Mouse (Mus musculus) hindbrain, postnatal 0 days (tissue): ENCODE data around the gene Pcolce. TPM values are rescaled to one million over a fixed set of nuclear protein-coding genes. Genes with fewer than 3 reads are reported as not detected.
"Not testable (repeated sequence)": the region's sequence is repeated elsewhere in the genome, so short reads cannot be mapped to it uniquely, and the experiment has no call there.

ENCODE experiments used
- ATAC-seq: fragments of 200-750 bp; cut with Nextera tagmentation; 2 replicates; pipeline ENCODE4 v1.8.0; 2017; ENCODE audit warnings: mild to moderate bottlenecking, moderate TSS enrichment, moderate library complexity
- DNase-seq: peaks from one replicate; pipeline ENCODE4 v3.0.0-alpha.2; 2015; ENCODE audit warnings: low spot score
- H3K27ac ChIP-seq: fragments of 300-500 bp; sonication (generic); 2 replicates; pipeline ENCODE4 v1.5.1; 2014; ENCODE audit warnings: mild to moderate bottlenecking
- H3K27me3 ChIP-seq: fragments of 300-500 bp; sonication (generic); 2 replicates; pipeline ENCODE4 v1.6.1; 2014; ENCODE audit warnings: low read length, mixed read lengths; ENCODE audit not compliant: insufficient read depth
- H3K36me3 ChIP-seq: fragments of 300-500 bp; sonication (generic); 2 replicates; pipeline ENCODE4 v1.6.1; 2014; ENCODE audit warnings: low read length, mixed read lengths; ENCODE audit not compliant: insufficient read depth
- H3K4me1 ChIP-seq: fragments of 300-500 bp; sonication (generic); 2 replicates; pipeline ENCODE4 v1.6.1; 2014; ENCODE audit warnings: antibody characterized with exemption, low read length, mixed read lengths; ENCODE audit not compliant: insufficient read depth
- H3K4me2 ChIP-seq: fragments of 300-500 bp; sonication (generic); 2 replicates; pipeline ENCODE4 v1.6.1; 2014; ENCODE audit warnings: low read depth, mild to moderate bottlenecking, low read length, moderate library complexity, mixed read lengths
- H3K4me3 ChIP-seq: fragments of 300-500 bp; sonication (generic); 2 replicates; pipeline ENCODE4 v1.5.1; 2014; ENCODE audit warnings: low read length
- H3K9ac ChIP-seq: fragments of 300-500 bp; sonication (generic); replicated peaks from 2 replicates; pipeline ENCODE4 v1.6.1; 2014; ENCODE audit warnings: mild to moderate bottlenecking, low read length, moderate library complexity, mixed read lengths
- H3K9me3 ChIP-seq: fragments of 300-500 bp; sonication (generic); 2 replicates; pipeline ENCODE4 v1.6.1; 2016; ENCODE audit warnings: low read length, mixed read lengths
- CTCF ChIP-seq: IDR thresholded peaks from 2 replicates; pipeline ENCODE4 v1.5.1; 2016; ENCODE audit warnings: antibody characterized with exemption, control low read depth, low read depth
- WGBS: fragments of 180-500 bp; shearing (Covaris S2); extraction: QIAGEN DNeasy Blood & Tissue Kit; methylation state at CpG from one replicate; pipeline ENCODE4 v1.1.7; 2014; 5-methylcytosine and 5-hydroxymethylcytosine counted together
- polyA plus RNA-seq: library from polyadenylated mRNA; unstranded; fragments of >200 nt; fragmentation: Nextera tagmentation; extraction: Ambion mirVana; gene quantifications from 2 replicates; pipeline ENCODE4 v1.2.1, GENCODE M21; 2015
- total RNA-seq: library from RNA; depleted of rRNA; stranded (reverse); fragments of >200 nt; gene quantifications from 2 replicates; pipeline ENCODE4 v1.2.3, GENCODE M21; 2014

Pcolce gene
- total and polyA plus RNA-seq, 2 experiments from 2014 or later = 22.0 to 26.2 TPM

DNA sequence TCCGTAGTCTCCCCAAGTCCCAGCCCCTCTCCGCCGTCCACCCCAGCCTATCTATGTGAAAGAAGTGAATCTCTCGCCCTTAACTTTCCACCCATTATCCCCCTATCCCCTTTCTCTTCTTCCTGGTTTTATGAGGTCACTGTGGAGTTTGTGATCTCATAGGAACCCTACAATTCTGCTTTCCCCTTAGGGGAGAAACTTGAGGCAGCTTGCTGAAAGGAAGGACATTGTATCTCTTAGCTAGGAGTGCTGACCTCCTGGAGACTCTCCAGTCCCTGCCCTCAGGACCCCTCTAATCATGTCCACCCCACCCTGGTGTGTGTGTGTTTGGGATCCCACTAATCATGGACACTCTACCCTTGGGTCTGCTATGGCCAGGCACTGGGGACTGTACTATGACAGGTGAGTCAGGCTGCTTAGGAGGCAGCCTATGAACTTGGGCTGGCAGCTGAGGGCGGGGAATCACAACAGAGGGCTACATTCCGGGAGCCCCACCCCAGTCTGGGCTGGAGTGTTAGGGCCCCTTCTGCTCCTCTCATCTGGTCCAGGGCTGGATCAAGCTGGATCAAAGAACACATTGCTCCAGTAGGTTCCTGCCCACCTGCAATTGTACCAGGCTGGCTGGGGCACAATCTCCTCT, 16.4 kb upstream of the Pcolce start:
- ATAC-seq = no peak
- WGBS = 27% methylated on average over 6 of the region's 6 CpGs
- Histone ChIP-seq H3K27me3 (no peaks in the 10 kb centered on the region), H3K27ac (peak overlapping the region; percentile 54; the same call in 1 of the 2 replicates), H3K9me3 (no peaks in the 10 kb centered on the region), H3K4me2 (peak overlapping the region; percentile 99), H3K36me3 (peaks cover 9% of the 10 kb centered on the region), H3K4me1 (peaks cover 18% of the 10 kb centered on the region), H3K9ac (peak overlapping the region; percentile 90), H3K4me3 (peak overlapping the region; percentile 89)
- no peak for DNase-seq
- no peak for TF ChIP-seq CTCF

DNA sequence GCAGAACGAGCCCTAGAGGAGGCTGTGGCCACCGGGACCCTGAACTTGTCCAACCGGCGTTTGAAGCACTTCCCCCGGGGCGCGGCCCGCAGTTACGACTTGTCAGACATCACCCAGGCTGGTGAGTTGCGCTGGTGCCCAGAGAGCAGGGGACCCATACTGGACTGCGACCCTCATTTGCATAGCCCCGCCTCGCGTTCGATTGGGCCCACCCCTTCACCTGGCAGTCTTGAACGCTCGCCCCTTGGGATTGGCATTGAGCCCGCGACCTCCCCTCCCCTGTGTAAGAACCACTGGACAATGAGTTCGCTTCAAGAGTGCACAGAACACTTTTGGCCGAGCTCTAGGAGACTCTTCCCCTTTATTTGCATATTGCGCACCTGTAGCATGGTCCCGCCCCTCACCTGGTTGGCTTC, 15.7 kb upstream of the Pcolce start:
- Histone ChIP-seq H3K4me3 (peak overlapping the region; percentile 89), H3K4me1 (peaks cover 18% of the 10 kb centered on the region), H3K9ac (peak overlapping the region; percentile 90), H3K36me3 (peaks cover 9% of the 10 kb centered on the region; the same call in 1 of the 2 replicates), H3K4me2 (peak overlapping the region; percentile 99), H3K27me3 (no peaks in the 10 kb centered on the region), H3K9me3 (no peaks in the 10 kb centered on the region), H3K27ac (peak overlapping the region; percentile 90)
- DNase-seq (peak; percentile 57), ATAC-seq (peak; percentile 4; the same call in 1 of the 2 replicates)
- WGBS = under 1% methylated on average over 23 of the region's 23 CpGs
- TF ChIP-seq CTCF = no peak

DNA sequence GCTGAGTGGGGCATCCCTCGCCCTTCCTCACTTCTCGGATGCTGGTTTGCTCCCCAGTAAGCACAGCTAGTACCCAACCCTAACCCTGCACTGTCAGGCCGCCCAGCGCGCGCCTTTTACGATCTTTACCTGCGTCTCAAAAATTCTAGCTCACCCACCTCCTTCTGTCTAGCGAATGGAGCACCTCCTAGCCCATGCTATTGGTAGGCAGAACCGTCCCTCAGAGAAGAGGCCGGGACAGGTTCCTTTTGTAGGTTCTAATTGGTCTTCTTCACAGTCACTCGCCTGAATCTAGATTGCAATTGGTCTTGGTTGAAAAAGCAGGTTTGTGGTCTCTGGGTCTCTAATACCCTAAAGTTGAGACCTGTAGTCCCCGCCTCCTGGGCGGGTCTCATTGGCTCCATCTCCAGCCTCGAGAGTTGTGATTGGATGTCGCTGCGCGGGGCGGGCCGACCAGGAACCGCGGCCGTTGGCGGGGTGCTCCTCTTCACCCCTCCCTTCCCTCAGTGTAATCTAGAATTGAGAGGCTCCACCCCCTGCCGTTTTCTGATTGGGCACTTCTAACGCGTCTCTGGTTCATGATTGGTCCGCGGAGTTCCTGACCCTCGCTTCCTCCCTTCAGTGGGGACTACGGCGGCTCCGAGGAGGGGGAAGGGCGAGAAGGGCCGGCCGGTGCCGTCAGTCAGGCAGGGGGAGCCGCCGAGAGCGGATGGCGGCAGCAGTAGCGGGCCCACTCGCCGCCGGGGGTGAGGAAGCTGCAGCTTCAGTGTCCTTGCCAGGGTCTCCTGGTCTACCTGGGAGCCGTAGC, 15.1 kb upstream of the Pcolce start, which contains the start of the genes Fbxo24, Lrch4 and Gm20605:
Fbxo24 (minus strand) TSS at position 505 of the 808 bp plus-strand sequence.
Lrch4 (plus strand) TSS at position 624 of the 808 bp plus-strand sequence.
Gm20605 (plus strand) TSS at position 678 of the 808 bp plus-strand sequence.
- Histone ChIP-seq H3K27me3 (no peaks in the 10 kb centered on the region), H3K9ac (peak within 1 kb of the TSS; percentile 90), H3K4me1 (peaks cover 18% of the 10 kb centered on the region), H3K4me2 (peak within 1 kb of the TSS; percentile 99), H3K36me3 (peaks cover 3% of the 10 kb centered on the region; the same call in 1 of the 2 replicates), H3K4me3 (peak within 1 kb of the TSS; percentile 89), H3K27ac (peak within 1 kb of the TSS; percentile 90), H3K9me3 (no peaks in the 10 kb centered on the region)
- peak; percentile 99 for ATAC-seq
- under 1% methylated on average over 46 of the region's 46 CpGs for WGBS
- TF ChIP-seq CTCF = no peak; the same call in 1 of the 2 replicates
- peak; percentile 100 for DNase-seq

DNA sequence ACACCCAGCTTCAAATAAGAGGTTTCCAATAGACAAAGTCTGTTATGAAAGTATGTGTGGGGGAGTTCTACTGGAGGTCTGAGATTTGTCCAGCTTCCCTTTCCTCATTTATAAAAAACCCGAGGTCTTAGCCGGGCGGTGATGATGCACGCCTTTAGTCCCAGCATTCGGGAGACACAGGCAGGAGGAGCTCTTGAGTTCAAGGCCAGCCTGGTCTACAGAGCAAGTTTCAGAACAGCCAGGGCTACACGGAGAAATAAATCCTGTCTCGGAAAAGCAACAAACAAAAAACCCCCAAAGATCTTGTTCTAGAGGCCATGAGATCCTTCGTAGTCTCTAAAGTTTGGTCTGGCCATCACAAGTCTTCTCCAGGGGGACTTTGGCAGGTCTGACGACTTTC, 14.4 kb upstream of the Pcolce start:
- peak overlapping the region; percentile 88 for H3K27ac ChIP-seq
- no peak for ATAC-seq
- peak overlapping the region; percentile 64 for H3K9ac ChIP-seq
- no peaks in the 10 kb centered on the region for H3K36me3 ChIP-seq
- no peaks in the 10 kb centered on the region for H3K9me3 ChIP-seq
- peak overlapping the region; percentile 79 for H3K4me2 ChIP-seq
- H3K4me1 ChIP-seq = peaks cover 18% of the 10 kb centered on the region
- H3K4me3 ChIP-seq = peak overlapping the region; percentile 89
- peak; percentile 12; the same call in 1 of the 2 replicates for TF ChIP-seq CTCF
- H3K27me3 ChIP-seq = no peaks in the 10 kb centered on the region
- 2% methylated on average over 9 of the region's 9 CpGs for WGBS
- DNase-seq = no peak

DNA sequence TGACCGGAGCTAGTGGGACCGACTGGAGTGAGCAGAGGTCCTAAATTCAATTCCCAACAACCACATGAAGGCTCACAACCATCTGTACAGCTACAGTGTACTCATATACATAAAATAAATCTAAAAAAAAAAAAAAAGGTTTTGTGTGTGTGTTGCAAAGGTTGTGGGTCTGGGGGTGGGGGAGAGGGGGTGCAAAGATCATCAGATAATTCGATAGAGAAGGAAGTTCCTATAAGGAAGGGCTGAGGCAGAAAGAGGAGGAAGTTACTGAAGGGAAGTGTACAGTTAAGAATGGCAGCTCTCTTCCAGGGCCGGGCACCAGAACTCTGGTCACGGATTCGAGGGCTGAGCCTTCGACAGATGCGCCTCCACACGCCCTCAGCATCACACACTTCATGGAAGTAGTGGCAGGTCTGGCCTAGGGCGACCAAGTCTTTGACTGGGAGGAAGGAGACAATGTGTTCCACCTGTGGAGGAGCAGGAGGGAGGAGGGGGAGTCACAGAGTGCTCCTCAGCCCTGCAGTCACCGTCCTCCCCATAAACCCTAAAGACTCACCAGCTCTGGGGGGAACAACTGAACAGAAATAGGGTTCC, 10.4 kb upstream of the Pcolce start:
- Histone ChIP-seq H3K9me3 (no peaks in the 10 kb centered on the region), H3K4me3 (no peak overlapping the region), H3K27me3 (no peaks in the 10 kb centered on the region), H3K27ac (no peak overlapping the region), H3K4me1 (no peaks in the 10 kb centered on the region), H3K9ac (no peak overlapping the region), H3K4me2 (no peak overlapping the region), H3K36me3 (no peaks in the 10 kb centered on the region)
- no peak for TF ChIP-seq CTCF
- DNase-seq (no peak), ATAC-seq (no peak)
- WGBS = 91% methylated on average over 11 of the region's 11 CpGs

DNA sequence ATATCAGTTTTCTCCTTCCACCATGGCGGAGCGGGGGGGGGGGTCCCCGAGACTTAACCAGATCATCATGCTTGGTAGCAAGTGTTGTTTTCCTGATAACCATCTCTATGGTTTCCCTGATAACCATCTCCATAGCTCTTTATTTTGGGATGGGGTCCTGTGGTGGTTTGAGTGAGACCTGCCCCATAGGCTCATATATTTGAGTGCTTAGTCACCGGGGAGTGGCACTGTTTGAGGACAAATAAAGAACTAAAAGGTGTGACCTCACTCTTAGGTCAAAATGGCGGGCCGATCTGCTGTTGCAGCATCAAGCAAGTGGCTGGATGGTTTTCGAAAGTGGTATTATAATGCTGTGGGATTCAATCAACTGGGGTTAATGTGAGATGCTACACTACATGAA, 1.8 kb upstream of the Pcolce start:
- no peak for TF ChIP-seq CTCF
- Histone ChIP-seq H3K36me3 (no peaks in the 10 kb centered on the region), H3K9me3 (no peaks in the 10 kb centered on the region), H3K9ac (no peak overlapping the region), H3K4me3 (no peak overlapping the region), H3K27ac (no peak overlapping the region), H3K4me2 (no peak overlapping the region), H3K4me1 (no peaks in the 10 kb centered on the region), H3K27me3 (no peaks in the 10 kb centered on the region)
- no peak for DNase-seq
- 91% methylated on average over 7 of the region's 7 CpGs for WGBS
- ATAC-seq = no peak

DNA sequence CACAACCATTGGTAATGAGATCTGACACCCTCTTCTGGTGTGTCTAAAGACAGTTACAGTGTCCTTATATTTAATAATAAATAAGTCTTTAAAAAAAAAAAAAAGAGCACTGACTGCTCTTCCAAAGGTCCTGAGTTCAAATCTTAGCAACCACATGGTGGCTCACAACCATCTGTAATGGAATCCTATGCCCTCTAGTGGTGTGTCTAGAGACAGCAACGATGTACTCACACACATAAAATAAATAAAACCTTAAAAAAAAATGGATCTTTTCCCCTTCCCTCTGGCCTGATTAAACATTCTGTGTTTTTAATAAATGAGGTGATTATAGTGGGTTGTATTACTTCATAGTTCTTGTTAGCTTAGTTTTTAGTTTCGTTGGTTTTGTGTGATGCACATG, 1.3 kb upstream of the Pcolce start:
- H3K4me3 ChIP-seq, H3K36me3 ChIP-seq, H3K27ac ChIP-seq, ATAC-seq, DNase-seq, H3K9ac ChIP-seq, H3K9me3 ChIP-seq, H3K4me2 ChIP-seq, H3K27me3 ChIP-seq, H3K4me1 ChIP-seq: not testable (repeated sequence)
- WGBS = 91% methylated on average over 2 of the region's 2 CpGs
